Mouse (Mus musculus) liver, embryonic 14.5 days (tissue): ENCODE results near the gene Sike1. TPM values are rescaled to one million over a fixed set of nuclear protein-coding genes. Genes with fewer than 3 reads are reported as not detected.

Source experiments
- ATAC-seq: fragments of 200-750 bp; cut with Nextera tagmentation; 2 replicates; pipeline ENCODE4 v1.8.0; 2017; ENCODE audit warnings: moderate number of reproducible peaks, mild to moderate bottlenecking, moderate library complexity; ENCODE audit not compliant: insufficient read depth
- DNase-seq, 3 experiments: peaks; one replicate each; pipeline ENCODE4 v3.0.0-alpha.2; 2012 to 2013; ENCODE audit warnings: low read depth in 3 of 3, low spot score in 3 of 3
- H3K27ac ChIP-seq: fragments of 300-500 bp; sonication (generic); 2 replicates; pipeline ENCODE4 v1.5.1; 2014; ENCODE audit warnings: moderate library complexity, mild to moderate bottlenecking, control low read depth, inconsistent platforms
- H3K27me3 ChIP-seq: fragments of 300-500 bp; sonication (generic); 2 replicates; pipeline ENCODE4 v1.6.1; 2014; ENCODE audit warnings: mild to moderate bottlenecking, low read length, moderate library complexity; ENCODE audit not compliant: control insufficient read depth, insufficient read depth
- H3K36me3 ChIP-seq: fragments of 300-500 bp; sonication (generic); replicated peaks from 2 replicates; pipeline ENCODE4 v1.6.1; 2014; ENCODE audit warnings: low read depth; ENCODE audit not compliant: control insufficient read depth, insufficient read depth
- H3K4me1 ChIP-seq, 2 experiments: fragments of 200-500 bp in 1 of 2; fragments of 300-500 bp in 1 of 2; sonication (generic) in 1 of 2; replicated peaks; 2 replicates each; pipeline ENCODE4 v1.6.1; 2012 to 2014; ENCODE audit warnings: antibody characterized with exemption in 1 of 2, inconsistent platforms in 1 of 2, low read length in 1 of 2; ENCODE audit not compliant: control insufficient read depth in 2 of 2, insufficient read depth in 2 of 2
- H3K4me2 ChIP-seq: fragments of 300-500 bp; sonication (generic); 2 replicates; pipeline ENCODE4 v1.6.1; 2014; ENCODE audit warnings: low read depth, mild to moderate bottlenecking, control low read depth, moderate library complexity
- H3K4me3 ChIP-seq, 2 experiments: fragments of 200-500 bp in 1 of 2; fragments of 300-500 bp in 1 of 2; sonication (generic) in 1 of 2; 2 replicates each; pipeline ENCODE4 v1.5.1; 2012 to 2014; ENCODE audit warnings: low read depth in 2 of 2, low read length in 2 of 2, mild to moderate bottlenecking in 2 of 2, control low read depth in 1 of 2, inconsistent platforms in 1 of 2, moderate library complexity in 1 of 2; ENCODE audit not compliant: insufficient read depth in 1 of 2
- H3K9ac ChIP-seq: fragments of 300-500 bp; sonication (generic); replicated peaks from 2 replicates; pipeline ENCODE4 v1.6.1; 2014; ENCODE audit warnings: mild to moderate bottlenecking, control low read depth, moderate library complexity
- H3K9me3 ChIP-seq: fragments of 300-500 bp; sonication (generic); 2 replicates; pipeline ENCODE4 v1.6.1; 2016; ENCODE audit warnings: low read length, mixed read lengths; ENCODE audit not compliant: control insufficient read depth
- CTCF ChIP-seq: IDR thresholded peaks from 2 replicates; pipeline ENCODE4 v1.5.1; 2016; ENCODE audit warnings: antibody characterized with exemption, low read depth, control low read depth
- EP300 ChIP-seq: IDR thresholded peaks from 2 replicates; pipeline ENCODE4 v1.6.1; 2016; ENCODE audit warnings: antibody characterized with exemption, low read depth
- WGBS: fragments of 180-500 bp; shearing (Covaris S2); extraction: QIAGEN DNeasy Blood & Tissue Kit; methylation state at CpG from one replicate; pipeline ENCODE4 v1.1.7; 2014; ENCODE audit not compliant: insufficient replicate concordance; 5-methylcytosine and 5-hydroxymethylcytosine counted together
- polyA plus RNA-seq, 2 experiments: library from polyadenylated mRNA; depleted of rRNA in 1 of 2; stranded (reverse) in 1 of 2; unstranded in 1 of 2; fragments of >200 nt; fragmentation: Nextera tagmentation in 1 of 2; extraction: Ambion mirVana in 1 of 2; gene quantifications; 2 replicates each; pipeline versions ENCODE4 v1.2.1 to v1.2.3; 2012 to 2014

Sike1 gene
- polyA plus RNA-seq (2012; rRNA removed), result 3.4 and 5.6 TPM in 2 replicates
- polyA plus RNA-seq (2014; fragmentation: Nextera tagmentation; extraction: Ambion mirVana), result 13.6 and 16.8 TPM in 2 replicates

DNA sequence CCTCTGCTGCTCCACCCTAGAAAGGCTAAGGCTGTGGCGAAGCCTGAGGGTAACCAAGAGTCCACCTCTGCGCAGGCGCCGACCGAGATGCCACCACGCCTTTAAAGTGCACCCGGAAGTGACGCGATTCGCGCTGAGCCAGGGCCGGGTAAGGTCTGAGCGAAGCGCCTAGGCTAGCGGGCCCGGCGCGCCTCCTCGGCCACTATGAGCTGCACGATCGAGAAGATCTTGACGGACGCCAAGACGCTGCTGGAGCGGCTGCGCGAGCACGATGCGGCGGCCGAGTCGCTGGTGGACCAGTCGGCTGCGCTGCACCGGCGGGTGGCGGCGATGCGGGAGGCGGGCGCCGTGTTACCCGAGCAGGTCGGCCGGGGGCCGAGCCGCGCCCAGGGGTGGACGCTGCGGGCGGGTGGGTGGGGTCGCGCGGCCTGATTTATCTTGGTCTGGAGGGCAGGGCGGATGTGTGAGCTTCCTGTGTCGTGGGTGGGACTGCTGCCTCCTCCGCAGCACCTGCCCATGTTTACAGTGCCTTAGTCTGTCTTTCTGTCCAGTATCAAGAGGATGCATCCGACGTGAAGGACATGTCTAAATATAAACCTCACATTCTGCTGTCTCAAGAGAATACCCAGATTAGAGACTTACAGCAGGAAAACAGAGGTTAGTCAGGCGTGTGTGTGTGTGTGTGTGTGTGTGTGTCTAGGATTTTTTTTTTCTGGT is at the start of gene Sike1:
Gene Sike1 (plus strand): TSS at position 104 of the 717 bp plus-strand sequence.
- Histone ChIP-seq H3K4me2 (peak within 1 kb of the TSS; percentile 82), H3K9ac (peak within 1 kb of the TSS; percentile 64), H3K36me3 (peaks cover 4% of the 10 kb centered on the region), H3K27me3 (no peaks in the 10 kb centered on the region), H3K4me1 (peaks cover 6 to 9% of the 10 kb centered on the region in 2 experiments; a peak in 3 of 4 replicates), H3K27ac (peak within 1 kb of the TSS; percentile 78), H3K4me3 (peak within 1 kb of the TSS; percentile 66 to 74), H3K9me3 (no peaks in the 10 kb centered on the region)
- 2% methylated on average over 59 of the region's 60 CpGs for WGBS
- ATAC-seq (peak; percentile 99), DNase-seq (peak; percentile 77 to 82 (median 78))
- no peak for TF ChIP-seq EP300
- TF ChIP-seq CTCF, result no peak

- H3K4me3 ChIP-seq, result no peak overlapping the region
- H3K36me3 ChIP-seq, result no peaks in the 10 kb centered on the region
- DNase-seq (no peak), ATAC-seq (no peak)
- H3K4me1 ChIP-seq, result no peaks in the 10 kb centered on the region
- no peak overlapping the region for H3K4me2 ChIP-seq
- no peak overlapping the region for H3K27ac ChIP-seq
- no peaks in the 10 kb centered on the region for H3K9me3 ChIP-seq
- 54% methylated on average over 3 of the region's 3 CpGs for WGBS
- no peak for TF ChIP-seq EP300
- no peak for TF ChIP-seq CTCF
- no peaks in the 10 kb centered on the region for H3K27me3 ChIP-seq
- H3K9ac ChIP-seq, result no peak overlapping the region
Measured at GRCm38 (mm10) chr3:102946312-102946711, 49.2 kb upstream of the Sike1 start.

DNA sequence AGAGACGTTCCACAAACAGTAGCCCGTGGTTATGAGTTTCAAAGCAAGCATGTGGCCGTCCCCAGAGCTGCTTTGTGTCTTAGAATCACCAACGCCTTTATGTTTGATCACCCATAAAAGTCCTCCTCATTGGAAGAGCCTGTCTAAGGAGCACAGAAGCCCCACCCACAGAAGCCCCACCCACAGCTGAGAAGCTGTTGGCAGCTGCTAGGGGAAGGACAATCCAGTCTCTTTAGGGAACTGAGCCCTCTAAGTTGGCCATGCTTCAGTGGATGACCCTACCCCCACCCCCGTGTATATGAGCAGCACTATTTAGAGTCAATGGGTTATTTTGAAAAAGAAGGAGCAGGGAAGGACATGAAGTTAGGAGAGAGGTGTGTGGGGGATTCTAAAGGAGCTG is 48.6 kb upstream of the Sike1 start:
- Histone ChIP-seq H3K27me3 (no peaks in the 10 kb centered on the region), H3K4me1 (no peaks in the 10 kb centered on the region), H3K4me2 (no peak overlapping the region), H3K36me3 (no peaks in the 10 kb centered on the region), H3K27ac (no peak overlapping the region), H3K4me3 (no peak overlapping the region), H3K9me3 (no peaks in the 10 kb centered on the region), H3K9ac (no peak overlapping the region)
- WGBS, result 46% methylated on average over 5 of the region's 5 CpGs
- DNase-seq (no peak), ATAC-seq (no peak)
- TF ChIP-seq CTCF (no peak), EP300 (no peak)

- Histone ChIP-seq H3K9ac (no peak overlapping the region), H3K27me3 (no peaks in the 10 kb centered on the region), H3K9me3 (no peaks in the 10 kb centered on the region), H3K27ac (no peak overlapping the region), H3K36me3 (no peaks in the 10 kb centered on the region), H3K4me2 (no peak overlapping the region), H3K4me1 (no peaks in the 10 kb centered on the region), H3K4me3 (no peak overlapping the region)
- DNase-seq, result no peak
- 77% methylated on average over 12 of the region's 12 CpGs for WGBS
- ATAC-seq, result no peak
- no peak for TF ChIP-seq EP300
- no peak for TF ChIP-seq CTCF
Measured at GRCm38 (mm10) chr3:102954476-102954875, 41.0 kb upstream of the Sike1 start.

DNA sequence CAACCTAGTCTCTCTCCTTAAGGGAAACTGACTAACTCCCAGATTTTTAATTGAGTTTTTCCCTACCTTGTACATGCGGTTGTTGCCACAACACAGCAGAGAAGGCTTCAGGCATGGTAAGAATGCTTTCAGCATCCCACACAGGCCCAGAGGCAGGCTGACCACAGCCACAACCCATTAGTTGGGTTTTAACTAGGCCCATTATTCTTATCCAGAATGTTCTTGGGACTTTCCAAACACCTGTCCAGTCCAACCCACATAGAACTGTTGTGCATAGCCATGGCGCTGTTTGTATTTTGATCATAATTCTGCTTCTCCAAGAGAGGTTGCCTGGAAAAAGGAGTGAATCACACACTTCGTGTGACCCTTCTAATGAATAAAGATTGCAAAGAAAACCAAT is 40.4 kb upstream of the Sike1 start:
- Histone ChIP-seq H3K4me1 (no peaks in the 10 kb centered on the region), H3K9ac (no peak overlapping the region), H3K9me3 (no peaks in the 10 kb centered on the region), H3K4me3 (no peak overlapping the region), H3K27ac (no peak overlapping the region), H3K4me2 (no peak overlapping the region), H3K27me3 (no peaks in the 10 kb centered on the region), H3K36me3 (no peaks in the 10 kb centered on the region)
- TF ChIP-seq CTCF, result no peak
- TF ChIP-seq EP300, result no peak
- WGBS, result 69% methylated on average over 3 of the region's 3 CpGs
- DNase-seq, result no peak
- ATAC-seq, result no peak
